In genomic region chr17:13659103-13659502, GRCm38 (mm10) we compare ENCODE assay signal across 9 mouse cellular contexts.
DNase-seq lines count a peak whose midpoint lies in the region; ATAC-seq lines count a peak whose summit lies in the region.
"Had no signal": no experiment of that assay in that cellular context is flagged by ENCODE, and none has a peak within 500 bp of the region (broad histone marks: within the 10 kb centered on the region; RNA-seq: fewer than 3 reads in every experiment).

No protein-coding gene starts in this region.

- peak; percentile 34 for DNase-seq in adrenal gland, adult 2 months
- DNase-seq in adrenal gland, postnatal 14 days = no peak
- DNase-seq in embryonic facial prominence, embryonic 14.5 days (ENCODE audit: low spot score) = no peak
- no peak for DNase-seq in hindbrain, embryonic 14.5 days (ENCODE audit: low spot score)
- peak; percentile 66 for DNase-seq in lung, postnatal 25 days (ENCODE audit: low spot score)
- peak; percentile 19 to 37 for DNase-seq in spleen, postnatal 14 days (ENCODE audit: low spot score in 2 of 2)
- no peak for DNase-seq in cerebellum, adult 11-12 months
- DNase-seq in right cerebral cortex, postnatal 25 days = no peak

- no peaks in the 10 kb centered on the region for H3K27me3 ChIP-seq in embryonic facial prominence, embryonic 14.5 days (replicated peaks; ENCODE audit: control insufficient read depth, insufficient read depth, low read length)
- no peaks in the 10 kb centered on the region for H3K27me3 ChIP-seq in hindbrain, embryonic 14.5 days (ENCODE audit: control insufficient read depth, insufficient read depth, low read length)

- H3K4me1 ChIP-seq in embryonic facial prominence, embryonic 14.5 days (ENCODE audit: control insufficient read depth, insufficient read depth, low read length) = peaks cover 14% of the 10 kb centered on the region
- peaks cover 27% of the 10 kb centered on the region for H3K4me1 ChIP-seq in hindbrain, embryonic 14.5 days (replicated peaks; ENCODE audit: control insufficient read depth, insufficient read depth, low read length)

- peak; percentile 64; the same call in 1 of the 2 replicates for ATAC-seq in embryonic facial prominence, embryonic 14.5 days (ENCODE audit: low read depth)
- no peak for ATAC-seq in hindbrain, embryonic 14.5 days (ENCODE audit: low FRiP score)

- 0 out of 2 replicates have a peak overlapping the region, but pooled peaks have one; percentile 15 for H3K27ac ChIP-seq in embryonic facial prominence, embryonic 14.5 days (replicated peaks; ENCODE audit: low read depth, low read length)
- H3K27ac ChIP-seq in hindbrain, embryonic 14.5 days = peak overlapping the region; percentile 83

- no peak overlapping the region for H3K9ac ChIP-seq in embryonic facial prominence, embryonic 14.5 days (ENCODE audit: low read depth, low read length)
- no peak overlapping the region for H3K9ac ChIP-seq in hindbrain, embryonic 14.5 days

- no peaks in the 10 kb centered on the region for H3K9me3 ChIP-seq in embryonic facial prominence, embryonic 14.5 days (ENCODE audit: control insufficient read depth, low read length)
- no peaks in the 10 kb centered on the region for H3K9me3 ChIP-seq in hindbrain, embryonic 14.5 days (ENCODE audit: control insufficient read depth, low read length)

- H3K4me3 ChIP-seq in embryonic facial prominence, embryonic 14.5 days (ENCODE audit: low read depth, low read length) = no peak overlapping the region
- H3K4me3 ChIP-seq in hindbrain, embryonic 14.5 days (replicated peaks; ENCODE audit: low read length) = no peak overlapping the region
- H3K4me3 ChIP-seq: erythroblast, embryonic 14.5 days had no signal

- peak overlapping the region; percentile 14; the same call in 1 of the 2 replicates for H3K4me2 ChIP-seq in embryonic facial prominence, embryonic 14.5 days (ENCODE audit: low read depth, low read length)
- H3K4me2 ChIP-seq in hindbrain, embryonic 14.5 days (replicated peaks) = no peak overlapping the region

- H3K36me3 ChIP-seq in embryonic facial prominence, embryonic 14.5 days (ENCODE audit: control insufficient read depth, insufficient read depth, low read length) = no peaks in the 10 kb centered on the region
- H3K36me3 ChIP-seq in hindbrain, embryonic 14.5 days (replicated peaks; ENCODE audit: control insufficient read depth, insufficient read depth) = no peaks in the 10 kb centered on the region

- WGBS in embryonic facial prominence, embryonic 14.5 days = 16% methylated on average over 8 of the region's 8 CpGs
- WGBS in hindbrain, embryonic 14.5 days = 8% methylated on average over 8 of the region's 8 CpGs

Comparison
In these comparisons a context has a peak if more than half of its experiments do, and no peak if none do; other contexts are left out.
1. DNase-seq: peak in adrenal gland, adult 2 months (single experiment), lung, postnatal 25 days (single experiment) and spleen, postnatal 14 days (2 of 2); none in adrenal gland, postnatal 14 days (single experiment), embryonic facial prominence, embryonic 14.5 days (single experiment), hindbrain, embryonic 14.5 days (single experiment), cerebellum, adult 11-12 months (single experiment) and right cerebral cortex, postnatal 25 days (single experiment).